Mouse (Mus musculus) layer of hippocampus, postnatal 10 days (tissue): ENCODE measurements around the gene Ncmap. TPM values are rescaled to one million over a fixed set of nuclear protein-coding genes. Genes with fewer than 3 reads are reported as not detected.

Experiments used
- DNase-seq, 2 experiments: peaks; one replicate each; pipeline ENCODE4 v3.0.0; 2021; ENCODE audit warnings: low spot score in 2 of 2
- microRNA-seq, 2 experiments: library from miRNA; unstranded; fragments of <30 nt; microRNA quantifications; one replicate each; pipeline ENCODE4 v1.2.0; 2021
- total RNA-seq, 2 experiments: library from RNA; stranded (reverse); gene quantifications; 2 replicates each; pipeline ENCODE4 v1.2.3; 2021

Gene Ncmap
- total RNA-seq, 2 experiments from 2014 or later: 0.82 to 1.2 TPM

GRCm38 (mm10) chr4:135353794-135354450 lies 44.1 kb downstream of the Ncmap start:
- DNase-seq: peak in 1 of 2 experiments; percentile 25

- peak; percentile 98 to 99 for DNase-seq
Measured at GRCm38 (mm10) chr4:135353066-135353793, 44.8 kb downstream of the Ncmap start, which contains the start of gene Srrm1. Srrm1 (minus strand) TSS chr4:135353321.

- DNase-seq: no peak
Measured at GRCm38 (mm10) chr4:135352326-135353065, 45.5 kb downstream of the Ncmap start.

- DNase-seq: no peak
Measured at GRCm38 (mm10) chr4:135337376-135337942, 60.6 kb downstream of the Ncmap start.

GRCm38 (mm10) chr4:135336023-135336357 lies 62.0 kb downstream of the Ncmap start:
- no peak for DNase-seq

GRCm38 (mm10) chr4:135335327-135336022 lies 62.6 kb downstream of the Ncmap start:
- no peak for DNase-seq

- no peak for DNase-seq
Measured at GRCm38 (mm10) chr4:135326469-135326868, 71.6 kb downstream of the Ncmap start.

GRCm38 (mm10) chr4:135326046-135326445 lies 72.0 kb downstream of the Ncmap start:
- no peak for DNase-seq

- no peak for DNase-seq
Measured at GRCm38 (mm10) chr4:135323021-135323420, 75.0 kb downstream of the Ncmap start.

Small RNA genes within 50 kb of the gene (microRNA-seq; reads per million reads assigned to microRNA genes)
- 506 to 684 reads per million in 2 experiments for gene Mir700

Other genes starting within 250 kb of the Ncmap start
- gene Clic4, start 125.4 kb downstream of the Ncmap start, total RNA-seq: 10 to 100 TPM; 31.0 to 31.6 TPM
- 100 to 1,000 TPM; 131 to 153 TPM for gene Srrm1, start 44.9 kb downstream of the Ncmap start, total RNA-seq
- gene Rcan3, start 35.6 kb upstream of the Ncmap start, total RNA-seq: 10 to 100 TPM; 45.8 to 46.2 TPM
- 1 to 10 TPM; 1.1 to 2.3 TPM for gene Stpg1, start 96.6 kb upstream of the Ncmap start, total RNA-seq
- 10 to 100 TPM; 60.9 to 66.2 TPM for gene Nipal3, start 96.8 kb upstream of the Ncmap start, total RNA-seq
- gene Grhl3, start 175.4 kb upstream of the Ncmap start, total RNA-seq: under 1 TPM; 0.30 to 0.65 TPM